Mouse (Mus musculus) B cell, adult 2 months (primary cell): Measurements from ENCODE around the gene Olfr1316.

Experiments used
- DNase-seq, 2 experiments: peaks; one replicate each; pipeline ENCODE4 v3.0.0; 2022

Gene Olfr1316

DNA sequence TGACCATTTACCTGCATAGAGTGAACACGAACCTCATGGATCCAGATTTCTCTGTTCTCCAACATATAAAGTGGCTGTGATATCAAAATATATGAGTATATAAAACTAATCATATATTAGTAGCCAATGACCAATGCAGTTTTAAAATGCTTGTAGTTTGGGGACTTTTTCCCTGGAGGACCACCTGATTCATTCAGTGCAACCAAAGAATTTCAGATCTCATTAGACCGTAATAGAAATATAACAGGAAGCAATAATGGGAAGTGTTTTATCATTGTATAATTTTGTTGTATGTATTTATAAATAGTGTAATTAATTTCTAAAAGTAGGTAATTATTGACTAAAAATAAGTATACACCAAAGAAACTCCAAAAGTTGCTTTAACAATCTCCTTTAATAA is at the start of gene Olfr1316:
TSS of gene Olfr1316 (minus strand) at position 101 of the 400 bp plus-strand sequence.
- DNase-seq = no peak

DNA sequence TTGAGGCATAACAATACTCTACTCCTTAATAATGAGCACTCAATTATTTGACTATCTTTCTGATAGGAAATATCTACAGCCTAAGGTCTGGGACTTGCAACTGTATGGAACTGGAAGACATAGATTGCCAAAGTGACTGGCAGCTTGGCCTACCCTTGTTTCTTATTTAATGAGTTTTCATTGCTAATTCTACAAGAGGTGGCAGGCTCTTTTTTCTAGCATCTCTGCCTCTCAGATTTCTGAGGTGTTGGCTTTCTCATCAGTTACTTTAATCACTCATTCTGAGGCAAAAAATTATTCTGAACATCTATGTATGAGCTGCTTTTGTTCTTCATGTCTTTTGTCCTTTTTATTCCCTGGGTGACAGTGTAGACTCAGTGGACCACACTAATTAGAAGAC is 19.1 kb upstream of the Olfr1316 start, which contains the start of gene Olfr1318:
TSS of gene Olfr1318 (plus strand) at position 301 of the 400 bp plus-strand sequence.
- DNase-seq = no peak

DNA sequence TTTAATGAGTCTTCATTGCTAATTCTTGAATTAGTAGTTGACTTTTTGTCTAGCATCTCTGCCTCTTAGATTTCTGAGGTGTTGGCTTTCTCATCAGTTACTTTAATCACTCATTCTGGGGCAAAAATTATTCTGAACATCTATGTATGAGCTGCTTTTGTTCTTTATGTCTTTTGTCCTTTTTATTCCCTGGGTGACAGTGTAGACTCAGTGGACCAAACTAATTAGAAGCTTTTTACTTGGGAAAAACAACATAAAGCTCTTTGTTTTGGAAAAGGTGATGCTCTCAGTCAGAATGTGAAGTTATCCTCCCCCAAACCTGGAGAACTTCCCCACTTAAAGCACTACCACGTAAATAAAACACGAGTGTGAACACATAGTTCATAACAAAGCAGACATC is 5.3 kb upstream of the Olfr1316 start, which contains the start of gene Olfr1317:
TSS of gene Olfr1317 (plus strand) at position 301 of the 400 bp plus-strand sequence.
- no peak for DNase-seq

DNA sequence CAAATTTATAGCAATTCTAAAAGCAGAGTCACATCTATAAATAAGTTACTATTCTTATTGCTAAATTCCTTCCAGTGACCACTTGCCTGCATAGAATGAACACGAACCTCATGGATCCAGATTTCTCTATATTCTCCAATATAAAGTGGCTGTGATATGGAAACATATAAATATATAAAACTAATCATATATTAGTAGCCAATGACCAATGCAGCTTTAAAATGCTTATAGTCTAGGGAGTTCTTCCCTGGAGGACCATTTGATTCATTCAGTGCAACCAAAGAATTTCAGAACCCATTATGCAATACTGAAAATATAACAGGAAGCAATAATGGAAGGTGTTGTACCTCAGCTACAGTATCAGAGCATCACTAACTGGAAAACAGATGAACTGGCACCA is 19.4 kb downstream of the Olfr1316 start, which contains the start of gene Olfr1315-ps1:
TSS of gene Olfr1315-ps1 (minus strand) at position 101 of the 400 bp plus-strand sequence.
- no peak for DNase-seq

DNA sequence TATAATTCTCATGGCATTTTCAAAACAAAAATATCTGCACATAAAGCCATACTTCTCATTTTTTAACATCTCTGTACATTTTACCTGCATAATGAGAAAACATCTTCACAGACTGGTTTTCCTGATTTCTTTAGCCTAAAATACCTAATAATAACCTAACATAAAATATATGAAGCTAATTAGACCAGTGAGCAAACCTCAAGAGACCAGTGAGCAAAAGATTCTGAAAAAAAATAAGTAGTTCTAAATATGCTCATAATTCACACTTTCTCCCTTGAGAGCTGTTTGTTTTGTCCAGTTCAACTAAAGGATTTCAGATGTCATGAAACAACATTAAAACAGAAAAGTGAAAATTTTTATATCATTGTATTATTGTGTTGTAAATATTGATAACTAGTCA is 38.1 kb downstream of the Olfr1316 start, which contains the start of gene Olfr1314:
TSS of gene Olfr1314 (minus strand) at position 101 of the 400 bp plus-strand sequence.
- DNase-seq = no peak

DNA sequence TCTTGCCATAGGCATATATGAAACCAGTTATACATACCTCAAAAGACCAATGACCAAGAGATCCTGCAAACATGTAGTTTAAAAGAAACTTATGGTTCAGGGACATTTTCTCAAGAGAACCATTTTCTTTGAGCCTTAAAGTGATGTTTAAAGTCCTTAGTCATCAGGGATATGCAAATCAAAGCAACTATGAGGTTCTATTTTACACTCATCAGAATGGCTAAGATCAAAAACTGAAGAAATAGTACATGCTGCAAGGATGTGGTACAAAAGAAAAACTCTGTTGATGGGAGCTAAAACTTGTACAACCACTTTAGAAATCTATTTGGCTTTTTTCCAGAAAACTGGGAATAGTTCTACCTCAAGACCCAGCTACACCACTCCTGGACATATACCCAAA is 57.0 kb downstream of the Olfr1316 start, which contains the start of gene Olfr1313:
TSS of gene Olfr1313 (minus strand) at position 101 of the 400 bp plus-strand sequence.
- no peak for DNase-seq
